Mouse (Mus musculus) neural tube, embryonic 11.5 days (tissue): ENCODE data around the gene Dbp. TPM values are rescaled to one million over a fixed set of nuclear protein-coding genes. Genes with fewer than 3 reads are reported as not detected.

Experiments
- ATAC-seq: fragments of 200-750 bp; cut with Nextera tagmentation; 2 replicates; pipeline ENCODE4 v1.8.0; 2017; ENCODE audit warnings: moderate number of reproducible peaks, mild to moderate bottlenecking, moderate TSS enrichment, moderate library complexity; ENCODE audit not compliant: insufficient read depth, low FRiP score, low TSS enrichment
- DNase-seq: peaks from one replicate; pipeline ENCODE4 v3.0.0-alpha.2; 2015; ENCODE audit warnings: low spot score
- H3K27ac ChIP-seq: fragments of 300-500 bp; sonication (generic); 2 replicates; pipeline ENCODE4 v1.5.1; 2014; ENCODE audit warnings: low read depth, mild to moderate bottlenecking, low read length
- H3K27me3 ChIP-seq: fragments of 300-500 bp; sonication (generic); 2 replicates; pipeline ENCODE4 v1.6.1; 2014; ENCODE audit warnings: mild to moderate bottlenecking, low read length, mixed read lengths; ENCODE audit not compliant: control insufficient read depth, insufficient read depth
- H3K36me3 ChIP-seq: fragments of 300-500 bp; sonication (generic); 2 replicates; pipeline ENCODE4 v1.6.1; 2014; ENCODE audit warnings: mild to moderate bottlenecking, low read length, moderate library complexity, mixed read lengths; ENCODE audit not compliant: control insufficient read depth, insufficient read depth
- H3K4me1 ChIP-seq: fragments of 300-500 bp; sonication (generic); 2 replicates; pipeline ENCODE4 v1.6.1; 2014; ENCODE audit warnings: low read length, mixed read lengths; ENCODE audit not compliant: control insufficient read depth, insufficient read depth
- H3K4me2 ChIP-seq: fragments of 300-500 bp; sonication (generic); 2 replicates; pipeline ENCODE4 v1.6.1; 2014; ENCODE audit warnings: low read depth, mild to moderate bottlenecking, moderate library complexity
- H3K4me3 ChIP-seq: fragments of 300-500 bp; sonication (generic); 2 replicates; pipeline ENCODE4 v1.5.1; 2014; ENCODE audit warnings: low read depth, low read length
- H3K9ac ChIP-seq: fragments of 300-500 bp; sonication (generic); 2 replicates; pipeline ENCODE4 v1.6.1; 2014; ENCODE audit warnings: mild to moderate bottlenecking, low read length
- H3K9me3 ChIP-seq: fragments of 300-500 bp; sonication (generic); 2 replicates; pipeline ENCODE4 v1.6.1; 2016; ENCODE audit warnings: low read length; ENCODE audit not compliant: control insufficient read depth
- WGBS: fragments of 180-500 bp; shearing (Covaris S2); extraction: QIAGEN DNeasy Blood & Tissue Kit; methylation state at CpG from one replicate; pipeline ENCODE4 v1.1.7; 2014; 5-methylcytosine and 5-hydroxymethylcytosine counted together
- polyA plus RNA-seq: library from polyadenylated mRNA; unstranded; fragments of >200 nt; fragmentation: Nextera tagmentation; extraction: Ambion mirVana; gene quantifications from 2 replicates; pipeline ENCODE4 v1.2.1, GENCODE M21; 2014

The Dbp gene
- polyA plus RNA-seq, 1 experiment from 2014 or later = 3.7 TPM

DNA sequence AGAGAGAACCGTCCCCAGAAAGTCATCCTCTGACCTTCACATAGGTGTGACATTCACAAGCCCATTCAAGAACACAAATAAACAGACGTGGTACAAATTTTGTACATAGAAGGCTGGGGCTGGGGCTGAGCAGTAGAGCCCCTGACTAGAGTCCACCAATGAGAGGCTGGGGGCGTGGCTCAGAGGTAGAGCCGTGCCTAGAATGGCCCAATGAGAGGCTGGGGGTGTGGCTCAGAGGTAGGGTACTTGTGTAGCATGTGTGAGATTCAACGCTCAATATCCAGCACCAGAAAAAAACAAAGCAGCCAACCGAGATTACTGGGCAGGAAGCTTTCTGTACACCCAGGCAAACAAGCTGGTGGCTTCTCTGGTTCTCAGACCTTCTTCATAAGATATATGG, 50.8 kb downstream of the Dbp start:
- DNase-seq (no peak), ATAC-seq (no peak)
- Histone ChIP-seq H3K36me3 (no peaks in the 10 kb centered on the region), H3K4me3 (no peak overlapping the region), H3K9ac (no peak overlapping the region), H3K4me2 (no peak overlapping the region), H3K9me3 (no peaks in the 10 kb centered on the region), H3K27ac (no peak overlapping the region), H3K27me3 (peaks cover 26% of the 10 kb centered on the region), H3K4me1 (peaks cover 3% of the 10 kb centered on the region)
- WGBS = 55% methylated on average over 6 of the region's 6 CpGs

DNA sequence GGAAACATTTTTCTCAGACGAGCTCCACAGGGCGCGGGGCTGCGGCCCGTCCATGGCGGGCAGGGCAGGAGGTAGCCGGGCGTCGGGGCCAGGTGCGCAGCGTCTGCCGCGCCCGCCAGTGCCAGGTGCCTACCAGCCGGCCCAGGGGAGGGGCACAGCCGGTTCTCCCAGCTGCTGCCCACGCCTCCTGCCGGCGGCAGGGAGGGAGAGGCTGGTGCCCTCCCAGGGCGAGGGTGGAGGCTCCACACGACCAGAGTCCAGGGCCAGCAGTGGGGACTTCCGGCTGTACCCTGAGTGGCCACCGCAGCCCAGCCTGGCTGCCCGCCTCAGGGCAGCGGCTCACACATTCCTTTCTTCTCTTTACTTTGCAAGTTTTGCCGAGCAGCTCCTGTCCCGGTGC, 54.5 kb downstream of the Dbp start:
- H3K27me3 ChIP-seq = peaks cover 26% of the 10 kb centered on the region
- DNase-seq (no peak), ATAC-seq (no peak)
- H3K4me1 ChIP-seq = peaks cover 3% of the 10 kb centered on the region
- no peaks in the 10 kb centered on the region for H3K36me3 ChIP-seq
- no peak overlapping the region for H3K9ac ChIP-seq
- WGBS = 2% methylated on average over 24 of the region's 27 CpGs
- no peak overlapping the region for H3K27ac ChIP-seq
- no peak overlapping the region; the same call in 1 of the 2 replicates for H3K4me3 ChIP-seq
- H3K9me3 ChIP-seq = no peaks in the 10 kb centered on the region
- H3K4me2 ChIP-seq = peak overlapping the region; percentile 27

Other genes starting within 250 kb of the Dbp start
- gene Ftl1, start 245.2 kb upstream of the Dbp start, polyA plus RNA-seq = 5,316 and 5,449 TPM in 2 replicates
- gene Bax, start 238.2 kb upstream of the Dbp start, polyA plus RNA-seq = 193 and 206 TPM in 2 replicates
- 0.26 and 0.57 TPM in 2 replicates for gene Tulp2, start 223.2 kb upstream of the Dbp start, polyA plus RNA-seq
- gene Gm45808, start 218.3 kb upstream of the Dbp start, polyA plus RNA-seq = not detected in 2 replicates
- 2.8 and 2.9 TPM in 2 replicates for gene Dhdh, start 216.3 kb upstream of the Dbp start, polyA plus RNA-seq
- 110 and 113 TPM in 2 replicates for gene Nucb1, start 194.7 kb upstream of the Dbp start, polyA plus RNA-seq
- gene Ppp1r15a, start 178.8 kb upstream of the Dbp start, polyA plus RNA-seq = 16.0 and 17.7 TPM in 2 replicates
- 1.3 and 2.3 TPM in 2 replicates for gene Plekha4, start 178.8 kb upstream of the Dbp start, polyA plus RNA-seq
- gene Hsd17b14, start 150.2 kb upstream of the Dbp start, polyA plus RNA-seq = 0.78 and 1.1 TPM in 2 replicates
- gene Bcat2, start 134.9 kb upstream of the Dbp start, polyA plus RNA-seq = 34.1 and 37.4 TPM in 2 replicates
- gene Fgf21, start 89.6 kb upstream of the Dbp start, polyA plus RNA-seq = not detected in 2 replicates
- gene Fut1, start 87.8 kb upstream of the Dbp start, polyA plus RNA-seq = not detected in 2 replicates
- not detected in 2 replicates for gene Izumo1, start 83.3 kb upstream of the Dbp start, polyA plus RNA-seq
- gene Rasip1, start 77.6 kb upstream of the Dbp start, polyA plus RNA-seq = 5.7 and 7.5 TPM in 2 replicates
- gene Mamstr, start 65.1 kb upstream of the Dbp start, polyA plus RNA-seq = 2.9 and 5.6 TPM in 2 replicates
- 0.08 and 0.11 TPM in 2 replicates for gene Fut2, start 38.7 kb upstream of the Dbp start, polyA plus RNA-seq
- 1.1 and 1.4 TPM in 2 replicates for gene Ntn5, start 21.1 kb upstream of the Dbp start, polyA plus RNA-seq
- 1.7 and 2.1 TPM in 2 replicates for gene Sec1, start 10.7 kb upstream of the Dbp start, polyA plus RNA-seq
- gene Car11, start 5.2 kb upstream of the Dbp start, polyA plus RNA-seq = 11.5 and 12.4 TPM in 2 replicates
- 929 and 960 TPM in 2 replicates for gene Rpl18, start 10.4 kb downstream of the Dbp start, polyA plus RNA-seq
- 23.7 and 25.3 TPM in 2 replicates for gene Sphk2, start 12.9 kb downstream of the Dbp start, polyA plus RNA-seq
- gene Fam83e, start 16.1 kb downstream of the Dbp start, polyA plus RNA-seq = 0.28 and 0.42 TPM in 2 replicates
- not detected in 2 replicates for gene Spaca4, start 20.7 kb downstream of the Dbp start, polyA plus RNA-seq
- gene Lmtk3, start 78.7 kb downstream of the Dbp start, polyA plus RNA-seq = 3.8 and 4.3 TPM in 2 replicates
- gene Sult2b1, start 79.6 kb downstream of the Dbp start, polyA plus RNA-seq = 1.1 and 1.8 TPM in 2 replicates
- 223 and 239 TPM in 2 replicates for gene Cyth2, start 109.5 kb downstream of the Dbp start, polyA plus RNA-seq
- gene Kcnj14, start 119.7 kb downstream of the Dbp start, polyA plus RNA-seq = 0.88 and 1.4 TPM in 2 replicates
- 69.8 and 76.5 TPM in 2 replicates for gene Grwd1, start 125.9 kb downstream of the Dbp start, polyA plus RNA-seq
- 75.4 and 86.4 TPM in 2 replicates for gene Kdelr1, start 167.7 kb downstream of the Dbp start, polyA plus RNA-seq
- gene Grin2d, start 173.3 kb downstream of the Dbp start, polyA plus RNA-seq = 0.37 and 0.73 TPM in 2 replicates
- gene Syngr4, start 191.6 kb downstream of the Dbp start, polyA plus RNA-seq = 0.59 and 0.82 TPM in 2 replicates
- gene Tmem143, start 191.9 kb downstream of the Dbp start, polyA plus RNA-seq = 2.8 and 3.9 TPM in 2 replicates
- 20.3 and 24.6 TPM in 2 replicates for gene Emp3, start 216.3 kb downstream of the Dbp start, polyA plus RNA-seq
- 2.9 and 3.4 TPM in 2 replicates for gene Ccdc114, start 219.0 kb downstream of the Dbp start, polyA plus RNA-seq